In the genomic region with DNA sequence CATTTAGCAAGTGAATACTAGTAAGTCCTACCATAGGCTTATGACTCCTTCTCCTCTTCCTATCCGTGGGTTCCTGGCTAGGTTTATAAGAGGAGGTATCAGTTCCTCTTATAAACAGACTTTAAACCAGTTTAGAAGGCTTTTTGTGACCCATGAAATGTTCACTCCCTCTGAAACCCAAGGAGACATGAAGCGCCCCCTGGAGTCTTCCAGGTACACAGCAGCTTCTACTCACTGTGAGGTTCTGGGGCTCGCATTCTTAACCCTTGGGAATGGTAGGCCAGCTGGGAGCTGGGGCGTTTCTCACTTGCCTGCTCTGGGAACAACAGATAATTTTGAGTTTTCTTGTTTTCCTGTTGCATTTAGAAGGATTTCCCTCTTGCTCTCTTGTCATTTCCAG, we compare ENCODE assay signal across 18 mouse cellular contexts. TPM values are rescaled to one million over a fixed set of nuclear protein-coding genes. Genes with fewer than 3 reads are reported as not detected.
DNase-seq lines count a peak whose midpoint lies in the region; ATAC-seq and TF ChIP-seq lines count a peak whose summit lies in the region.
"Had no signal": no experiment of that assay in that cellular context is flagged by ENCODE, and none has a peak within 500 bp of the region (broad histone marks: within the 10 kb centered on the region; RNA-seq: fewer than 3 reads in every experiment).

No protein-coding gene starts in this region.

- intact Hi-C loops in left cerebral cortex, adult 2 months (cut with DNase I), result no loop called here
- intact Hi-C loops in left cerebral cortex, postnatal 36 days (cut with DNase I), result no loop called here

- no peak for DNase-seq in left cerebral cortex, adult 2 months (ENCODE audit: extremely low spot score in 1 of 2, low spot score in 2 of 2)
- DNase-seq in left cerebral cortex, postnatal 36 days (ENCODE audit: low spot score in 2 of 2), result no peak
- DNase-seq in ES-E14 (ENCODE audit: low read depth, low spot score), result peak; percentile 24
- DNase-seq in liver, postnatal 0 days, result peak; percentile 34
- DNase-seq in lung, adult 18-20 months, result no peak
- no peak for DNase-seq in retina, embryonic 14.5 days (ENCODE audit: low spot score)
- DNase-seq: adrenal gland, postnatal 10 days; cerebellum, adult 2 months; kidney, adult 2 months; kidney, postnatal 4 days; lung, adult 2 months; thymus, postnatal 4 days had no signal

- no peak overlapping the region for H3K27ac ChIP-seq in left cerebral cortex, adult 2 months
- H3K27ac ChIP-seq in ES-E14 (ENCODE audit: insufficient read depth, low read depth, low read length, poor library complexity, severe bottlenecking), result no peak overlapping the region
- no peak overlapping the region for H3K27ac ChIP-seq in liver, postnatal 0 days (ENCODE audit: low read depth)
- H3K27ac ChIP-seq: hindbrain, embryonic 15.5 days; macrophage; midbrain, embryonic 13.5 days; neural tube, embryonic 15.5 days had no signal

- TF ChIP-seq CTCF in left cerebral cortex, adult 2 months (IDR thresholded peaks at IDR 0.05), result peak; percentile 8; the same call in 1 of the 2 replicates
- TF ChIP-seq CTCF in liver, postnatal 0 days (IDR thresholded peaks at IDR 0.05; ENCODE audit: low read depth), result peak; percentile 66

- in situ Hi-C loops in ES-E14 (cut with MboI; ENCODE audit: low sequenced_read_pairs in 2 of 2, unreplicated experiment in 2 of 2), result no loop called here

- TF ChIP-seq EP300 in liver, postnatal 0 days (IDR thresholded peaks at IDR 0.05; ENCODE audit: low read depth), result no peak

- H3K4me1 ChIP-seq in ES-E14 (ENCODE audit: control insufficient read depth in 2 of 2, insufficient read depth in 2 of 2, low read length in 2 of 2, poor library complexity in 1 of 2), result no peaks in the 10 kb centered on the region
- H3K4me1 ChIP-seq in liver, postnatal 0 days (ENCODE audit: insufficient read depth), result no peaks in the 10 kb centered on the region; the same call in 1 of the 2 replicates
- H3K4me1 ChIP-seq: hindbrain, embryonic 15.5 days; midbrain, embryonic 13.5 days; neural tube, embryonic 15.5 days had no signal

- no peaks in the 10 kb centered on the region for H3K36me3 ChIP-seq in ES-E14 (ENCODE audit: control insufficient read depth, insufficient read depth, low read length, poor library complexity, severe bottlenecking)
- no peaks in the 10 kb centered on the region for H3K36me3 ChIP-seq in liver, postnatal 0 days (replicated peaks; ENCODE audit: insufficient read depth, low read length)
- H3K36me3 ChIP-seq: hindbrain, embryonic 15.5 days; midbrain, embryonic 13.5 days; neural tube, embryonic 15.5 days had no signal

- no peaks in the 10 kb centered on the region for H3K9me3 ChIP-seq in ES-E14 (ENCODE audit: control insufficient read depth, insufficient read depth, low read depth, low read length)
- no peaks in the 10 kb centered on the region for H3K9me3 ChIP-seq in liver, postnatal 0 days (ENCODE audit: low read length)
- H3K9me3 ChIP-seq: hindbrain, embryonic 15.5 days; midbrain, embryonic 13.5 days; neural tube, embryonic 15.5 days had no signal

- 64% methylated on average over 4 of the region's 4 CpGs for WGBS in liver, postnatal 0 days (ENCODE audit: insufficient replicate concordance)

- H3K4me2 ChIP-seq in liver, postnatal 0 days (ENCODE audit: low read depth, low read length), result no peak overlapping the region
- H3K4me2 ChIP-seq: hindbrain, embryonic 15.5 days; midbrain, embryonic 13.5 days; neural tube, embryonic 15.5 days had no signal

- H3K27me3 ChIP-seq in liver, postnatal 0 days (ENCODE audit: insufficient read depth, low read length), result no peaks in the 10 kb centered on the region
- H3K27me3 ChIP-seq: hindbrain, embryonic 15.5 days; midbrain, embryonic 13.5 days; neural tube, embryonic 15.5 days had no signal

- no peak overlapping the region for H3K4me3 ChIP-seq in left cerebral cortex, adult 2 months
- no peak overlapping the region for H3K4me3 ChIP-seq in ES-E14 (ENCODE audit: insufficient read depth in 1 of 2, low read depth in 1 of 2, low read length in 2 of 2, poor library complexity in 1 of 2, severe bottlenecking in 1 of 2)
- no peak overlapping the region for H3K4me3 ChIP-seq in liver, postnatal 0 days (ENCODE audit: low read depth, low read length)
- H3K4me3 ChIP-seq: hindbrain, embryonic 15.5 days; midbrain, embryonic 13.5 days; myocyte; neural tube, embryonic 15.5 days had no signal

- no peak overlapping the region for H3K9ac ChIP-seq in ES-E14 (ENCODE audit: insufficient read depth, low read depth, low read length, poor library complexity, severe bottlenecking)
- no peak overlapping the region for H3K9ac ChIP-seq in liver, postnatal 0 days (replicated peaks)
- H3K9ac ChIP-seq: hindbrain, embryonic 15.5 days; midbrain, embryonic 13.5 days; neural tube, embryonic 15.5 days had no signal

- ATAC-seq in common myeloid progenitor, adult 5-6 weeks (replicated peaks; ENCODE audit: low read depth, poor library complexity, severe bottlenecking), result peak; percentile 45; the same call in 1 of the 2 replicates
- no peak for ATAC-seq in liver, postnatal 0 days
- ATAC-seq: midbrain, embryonic 13.5 days had no signal

TF ChIP-seq in ES-E14, 5 proteins besides CTCF, POLR2A, EP300 and RAD21:
- TF ChIP-seq ZC3H11A (IDR thresholded peaks at IDR 0.05; ENCODE audit: borderline replicate concordance, low read depth, low read length), result no peak
- no peak for TF ChIP-seq ZNF384 (IDR thresholded peaks at IDR 0.05; ENCODE audit: low read depth, low read length)
- TF ChIP-seq CHD2 (IDR thresholded peaks at IDR 0.05; ENCODE audit: low read depth, low read length), result no peak

RNA-seq across cellular contexts. Expression of a gene that starts 45.4 kb away (rescaled TPM):
- total RNA-seq in left cerebral cortex, adult 2 months (2021), result 10 to 100 TPM; 28.4 to 30.0 TPM
- total RNA-seq in left cerebral cortex, postnatal 36 days (2021), result 10 to 100 TPM; 28.3 to 30.2 TPM
- total RNA-seq in ES-E14 (2012; rRNA removed), result 12.0 and 14.3 TPM in 2 replicates
- total RNA-seq in common myeloid progenitor, adult 5-6 weeks (2017), result 39.1 and 44.7 TPM in 2 replicates
- polyA plus RNA-seq in liver, postnatal 0 days (2015; fragmentation: Nextera tagmentation; extraction: Ambion mirVana), result 24.0 and 24.6 TPM in 2 replicates

Comparison
In these comparisons a context has a peak if more than half of its experiments do, and no peak if none do; other contexts are left out.
1. DNase-seq: peak in ES-E14 (single experiment) and liver, postnatal 0 days (single experiment); none in left cerebral cortex, adult 2 months (0 of 2), left cerebral cortex, postnatal 36 days (0 of 2), lung, adult 18-20 months (0 of 2) and retina, embryonic 14.5 days (single experiment).